Mouse (Mus musculus) heart, postnatal 0 days (tissue): ENCODE data around the gene Hmces. TPM values are rescaled to one million over a fixed set of nuclear protein-coding genes. Genes with fewer than 3 reads are reported as not detected.

Experiments used
- ATAC-seq: fragments of 200-750 bp; cut with Nextera tagmentation; 2 replicates; pipeline ENCODE4 v1.8.0; 2017; ENCODE audit warnings: low read depth, moderate number of reproducible peaks, moderate library complexity; ENCODE audit not compliant: insufficient read depth
- DNase-seq: peaks from one replicate; pipeline ENCODE4 v3.0.0-alpha.2; 2016; ENCODE audit warnings: low spot score
- H3K27ac ChIP-seq: fragments of 300-500 bp; sonication (generic); 2 replicates; pipeline ENCODE4 v1.5.1; 2014; ENCODE audit warnings: low read depth, mild to moderate bottlenecking
- H3K27me3 ChIP-seq: fragments of 300-500 bp; sonication (generic); 2 replicates; pipeline ENCODE4 v1.6.1; 2014; ENCODE audit warnings: low read length, mixed read lengths; ENCODE audit not compliant: control insufficient read depth, insufficient read depth
- H3K36me3 ChIP-seq: fragments of 300-500 bp; sonication (generic); replicated peaks from 2 replicates; pipeline ENCODE4 v1.6.1; 2014; ENCODE audit warnings: low read length, mixed read lengths; ENCODE audit not compliant: control insufficient read depth, insufficient read depth
- H3K4me1 ChIP-seq: fragments of 300-500 bp; sonication (generic); 2 replicates; pipeline ENCODE4 v1.6.1; 2014; ENCODE audit warnings: antibody characterized with exemption; ENCODE audit not compliant: control insufficient read depth, insufficient read depth
- H3K4me2 ChIP-seq: fragments of 300-500 bp; sonication (generic); 2 replicates; pipeline ENCODE4 v1.6.1; 2014; ENCODE audit warnings: low read depth, mild to moderate bottlenecking, low read length, moderate library complexity
- H3K4me3 ChIP-seq: fragments of 300-500 bp; sonication (generic); 2 replicates; pipeline ENCODE4 v1.5.1; 2014; ENCODE audit warnings: low read depth, low read length
- H3K9ac ChIP-seq: fragments of 300-500 bp; sonication (generic); replicated peaks from 2 replicates; pipeline ENCODE4 v1.6.1; 2014; ENCODE audit warnings: low read depth, low read length, mixed read lengths
- H3K9me3 ChIP-seq: fragments of 300-500 bp; sonication (generic); replicated peaks from 2 replicates; pipeline ENCODE4 v1.6.1; 2016; ENCODE audit warnings: low read length; ENCODE audit not compliant: control insufficient read depth
- CTCF ChIP-seq: IDR thresholded peaks from 2 replicates; pipeline ENCODE4 v1.5.1; 2016; ENCODE audit warnings: antibody characterized with exemption, control low read depth, low read depth
- EP300 ChIP-seq: IDR thresholded peaks from 2 replicates; pipeline ENCODE4 v1.6.1; 2016; ENCODE audit warnings: antibody characterized with exemption, low read depth
- WGBS: fragments of 180-500 bp; shearing (Covaris S2); extraction: QIAGEN DNeasy Blood & Tissue Kit; methylation state at CpG from one replicate; pipeline ENCODE4 v1.1.7; 2014; 5-methylcytosine and 5-hydroxymethylcytosine counted together
- polyA plus RNA-seq: library from polyadenylated mRNA; unstranded; fragments of >200 nt; fragmentation: Nextera tagmentation; extraction: Ambion mirVana; gene quantifications from 2 replicates; pipeline ENCODE4 v1.2.1, GENCODE M21; 2015
- total RNA-seq: library from RNA; depleted of rRNA; stranded (reverse); fragments of >200 nt; gene quantifications from 2 replicates; pipeline ENCODE4 v1.2.3, GENCODE M21; 2014; ENCODE audit warnings: low replicate concordance

The Hmces gene
- total and polyA plus RNA-seq, 2 experiments from 2014 or later, result 16.2 to 40.9 TPM

DNA sequence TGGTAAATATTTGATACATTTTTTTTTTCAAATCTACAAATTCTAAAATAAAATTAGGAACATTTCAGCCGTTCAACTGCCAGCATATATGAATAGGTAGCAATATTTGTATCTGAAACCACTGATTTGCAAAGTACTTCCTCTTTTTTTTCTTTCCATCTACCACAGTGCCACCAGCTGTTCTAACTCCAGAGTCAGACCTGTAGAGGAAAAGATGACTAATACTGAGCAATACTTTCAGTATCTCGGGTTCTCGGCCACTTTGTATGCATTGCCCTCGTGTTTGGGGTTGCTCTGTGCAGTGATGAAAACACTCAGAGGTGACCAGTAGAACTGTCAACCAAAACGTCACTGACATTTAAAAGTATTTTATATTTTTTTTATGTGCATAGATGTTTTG is 2.2 kb downstream of the Hmces start:
- DNase-seq (peak; percentile 24), ATAC-seq (no peak)
- H3K9me3 ChIP-seq, result no peaks in the 10 kb centered on the region
- H3K9ac ChIP-seq, result no peak overlapping the region
- H3K27me3 ChIP-seq, result no peaks in the 10 kb centered on the region
- H3K27ac ChIP-seq, result no peak overlapping the region
- no peak overlapping the region for H3K4me3 ChIP-seq
- peaks cover 62% of the 10 kb centered on the region for H3K36me3 ChIP-seq
- H3K4me2 ChIP-seq, result no peak overlapping the region
- 0 out of 2 replicates have a peak, but pooled peaks cover 6% of the 10 kb centered on the region for H3K4me1 ChIP-seq
- TF ChIP-seq EP300 (no peak), CTCF (no peak)
- WGBS, result 51% methylated on average over 5 of the region's 5 CpGs

DNA sequence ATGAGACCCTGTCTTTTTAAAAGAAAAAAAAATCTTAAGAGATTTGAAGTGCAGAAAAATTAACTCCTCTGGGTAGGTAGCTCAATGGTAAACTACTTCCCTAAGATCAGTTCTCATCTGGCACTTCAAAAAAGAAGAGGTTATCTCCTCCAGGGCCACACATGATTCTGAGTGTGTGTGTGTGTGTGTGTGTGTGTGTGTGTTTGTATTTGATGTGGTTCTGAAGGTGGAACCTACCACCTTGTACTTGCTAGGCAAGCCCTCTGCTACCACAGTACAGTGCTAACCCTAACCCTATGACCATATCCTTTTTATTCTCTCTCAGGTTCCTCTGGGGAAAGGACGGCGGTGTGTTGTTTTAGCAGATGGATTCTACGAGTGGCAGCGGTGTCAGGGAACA is 7.5 kb downstream of the Hmces start:
- Histone ChIP-seq H3K9me3 (no peaks in the 10 kb centered on the region), H3K27ac (no peak overlapping the region), H3K4me1 (no peaks in the 10 kb centered on the region), H3K36me3 (peaks cover 80% of the 10 kb centered on the region), H3K4me3 (no peak overlapping the region), H3K27me3 (no peaks in the 10 kb centered on the region), H3K9ac (no peak overlapping the region), H3K4me2 (no peak overlapping the region)
- WGBS, result 87% methylated on average over 4 of the region's 4 CpGs
- ATAC-seq, result no peak
- TF ChIP-seq EP300 (no peak), CTCF (no peak)
- no peak for DNase-seq

DNA sequence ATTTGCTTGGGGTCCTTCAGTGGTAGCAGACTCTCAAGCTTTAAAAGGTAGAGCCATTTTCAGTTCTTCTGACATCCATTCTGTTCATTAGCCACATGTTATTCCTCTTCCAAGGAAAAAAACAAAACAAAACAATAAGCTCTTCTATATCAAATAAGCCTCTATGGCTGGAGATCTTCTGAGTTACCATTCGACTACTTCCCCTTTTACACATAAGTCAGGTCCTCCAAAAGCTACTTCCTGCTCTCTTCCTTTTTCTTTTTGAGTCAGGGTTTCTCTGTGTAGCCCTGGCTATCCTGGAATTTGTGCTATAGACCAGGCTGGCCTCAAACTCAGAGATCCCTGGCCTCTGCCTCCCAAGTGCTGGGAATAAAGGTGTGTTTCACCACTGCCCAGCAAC is 9.9 kb downstream of the Hmces start:
- no peaks in the 10 kb centered on the region for H3K9me3 ChIP-seq
- TF ChIP-seq CTCF (no peak), EP300 (no peak)
- peaks cover 65% of the 10 kb centered on the region for H3K36me3 ChIP-seq
- no peak overlapping the region for H3K4me3 ChIP-seq
- no peak overlapping the region for H3K27ac ChIP-seq
- H3K27me3 ChIP-seq, result no peaks in the 10 kb centered on the region
- 53% methylated on average over 1 of the region's 1 CpGs for WGBS
- H3K9ac ChIP-seq, result no peak overlapping the region
- no peaks in the 10 kb centered on the region for H3K4me1 ChIP-seq
- ATAC-seq (no peak), DNase-seq (no peak)
- no peak overlapping the region for H3K4me2 ChIP-seq

DNA sequence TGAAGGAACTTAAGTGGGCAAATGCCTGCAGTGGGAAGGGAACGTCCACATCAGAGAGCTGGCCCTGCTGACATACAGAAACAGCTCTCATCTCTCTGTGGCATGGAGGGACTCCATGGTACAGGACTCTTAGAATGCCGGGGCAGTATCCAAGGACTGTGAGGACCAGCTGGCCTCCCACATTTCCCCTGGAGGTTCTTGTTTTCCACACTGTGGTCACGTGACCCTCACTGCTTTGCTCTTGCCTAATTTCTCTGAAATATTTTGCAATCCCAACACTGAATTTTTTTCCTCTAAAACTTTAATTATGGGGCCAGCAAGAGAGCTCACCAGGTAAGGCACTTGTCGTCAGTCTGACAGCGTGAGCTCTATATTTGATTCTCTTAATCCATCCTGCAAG is 21.3 kb downstream of the Hmces start:
- Histone ChIP-seq H3K4me3 (no peak overlapping the region), H3K4me1 (no peaks in the 10 kb centered on the region), H3K27me3 (no peaks in the 10 kb centered on the region), H3K36me3 (peaks cover 55% of the 10 kb centered on the region), H3K9ac (no peak overlapping the region), H3K4me2 (no peak overlapping the region), H3K9me3 (no peaks in the 10 kb centered on the region), H3K27ac (no peak overlapping the region)
- ATAC-seq, result no peak
- WGBS, result 81% methylated on average over 5 of the region's 5 CpGs
- TF ChIP-seq CTCF, result no peak
- TF ChIP-seq EP300, result no peak
- DNase-seq, result no peak

DNA sequence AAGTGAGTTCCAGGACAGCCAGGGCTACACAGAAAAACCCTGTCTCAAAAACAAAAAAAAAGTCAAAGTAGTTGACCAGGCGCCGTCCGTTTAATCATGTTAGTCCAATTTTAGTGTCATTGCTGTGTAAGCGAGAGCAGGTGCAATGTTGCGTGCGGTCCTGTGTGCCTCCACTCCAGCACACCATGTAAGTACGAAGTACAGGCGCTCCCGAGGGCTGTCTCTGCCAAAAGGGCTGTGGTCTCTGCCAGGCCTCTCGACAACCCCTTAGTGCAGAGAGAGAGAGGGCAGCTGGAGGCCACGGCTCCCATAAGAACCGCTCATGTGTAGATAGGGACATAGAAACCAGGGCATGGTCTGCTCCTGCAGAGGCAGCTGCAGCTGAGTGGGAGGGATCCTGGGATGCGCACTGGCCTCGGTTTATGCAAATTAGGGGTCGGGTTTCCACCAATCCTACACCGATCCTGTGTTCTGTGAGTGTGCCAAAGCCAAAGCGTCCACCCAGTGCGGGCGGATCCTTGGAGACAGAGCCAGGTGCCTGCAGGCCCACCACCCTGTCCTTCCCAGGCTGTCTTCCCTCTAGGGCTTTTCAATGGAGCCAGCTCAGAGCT is 23.5 kb downstream of the Hmces start:
- H3K27me3 ChIP-seq, result no peaks in the 10 kb centered on the region
- DNase-seq (peak; percentile 84), ATAC-seq (peak; percentile 97)
- H3K27ac ChIP-seq, result peak overlapping the region; percentile 43
- H3K4me2 ChIP-seq, result peak overlapping the region; percentile 33
- H3K4me3 ChIP-seq, result no peak overlapping the region
- H3K9me3 ChIP-seq, result no peaks in the 10 kb centered on the region
- TF ChIP-seq EP300 (no peak), CTCF (no peak)
- H3K36me3 ChIP-seq, result peaks cover 40% of the 10 kb centered on the region
- WGBS, result 33% methylated on average over 19 of the region's 19 CpGs
- H3K4me1 ChIP-seq, result no peaks in the 10 kb centered on the region
- 0 out of 2 replicates have a peak overlapping the region, but pooled peaks have one; percentile 6 for H3K9ac ChIP-seq

DNA sequence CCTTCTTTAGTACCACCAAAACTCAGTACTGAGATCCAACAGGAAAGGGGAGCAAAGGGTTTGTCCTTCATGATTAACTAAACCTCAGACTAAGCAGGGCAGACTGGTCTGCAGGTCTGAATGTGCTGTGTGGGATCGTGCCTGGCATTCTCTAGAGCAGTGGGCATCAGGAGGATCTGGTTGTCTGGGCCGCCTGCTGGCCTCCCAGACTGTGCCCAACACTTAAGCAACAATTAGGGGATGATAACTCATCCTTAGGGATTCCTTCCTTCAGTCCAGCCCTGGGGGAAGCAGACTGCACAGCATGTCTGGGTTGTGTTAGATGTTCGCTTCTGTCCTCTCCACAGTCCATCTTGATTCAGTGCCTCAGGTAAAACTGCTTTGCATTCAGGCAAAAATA is 25.2 kb downstream of the Hmces start:
- ATAC-seq (no peak), DNase-seq (no peak)
- Histone ChIP-seq H3K4me1 (no peaks in the 10 kb centered on the region), H3K36me3 (peaks cover 25% of the 10 kb centered on the region), H3K27me3 (no peaks in the 10 kb centered on the region), H3K4me2 (no peak overlapping the region), H3K4me3 (no peak overlapping the region), H3K9ac (no peak overlapping the region), H3K9me3 (no peaks in the 10 kb centered on the region), H3K27ac (no peak overlapping the region)
- WGBS, result 86% methylated on average over 3 of the region's 3 CpGs
- TF ChIP-seq EP300, result no peak
- no peak for TF ChIP-seq CTCF
